Mouse (Mus musculus) liver, adult 2 months (tissue): ENCODE results near the gene Pbrm1.

Source experiments
- CTCF ChIP-seq: fragments of 200-500 bp; IDR thresholded peaks from 2 replicates; pipeline ENCODE4 v1.5.1; 2011; ENCODE audit warnings: low read depth, low read length, control low read depth
- POLR2A ChIP-seq: fragments of 200-500 bp; IDR thresholded peaks from 2 replicates; pipeline ENCODE4 v1.6.1; 2011; ENCODE audit warnings: low read length, control low read depth; ENCODE audit not compliant: insufficient read depth; ENCODE audit errors: extremely low read depth

GRCm38 (mm10) chr14:31145694-31146093 lies 126.8 kb downstream of the Pbrm1 start:
- TF ChIP-seq POLR2A (no peak), CTCF (no peak)
